Mouse (Mus musculus) forebrain, embryonic 12.5 days (tissue): ENCODE data around the gene Gm45140. TPM values are rescaled to one million over a fixed set of nuclear protein-coding genes. Genes with fewer than 3 reads are reported as not detected.

Experiments used
- ATAC-seq: fragments of 200-750 bp; cut with Nextera tagmentation; 2 replicates; pipeline ENCODE4 v1.8.0; 2017; ENCODE audit warnings: moderate TSS enrichment; ENCODE audit not compliant: low FRiP score
- H3K27ac ChIP-seq: fragments of 300-500 bp; sonication (generic); 2 replicates; pipeline ENCODE4 v1.5.1; 2016; ENCODE audit warnings: mild to moderate bottlenecking
- H3K27me3 ChIP-seq: fragments of 300-500 bp; sonication (generic); 2 replicates; pipeline ENCODE4 v1.6.1; 2016; ENCODE audit warnings: mild to moderate bottlenecking
- H3K36me3 ChIP-seq: fragments of 300-500 bp; sonication (generic); replicated peaks from 2 replicates; pipeline ENCODE4 v1.6.1; 2016; ENCODE audit warnings: mild to moderate bottlenecking
- H3K4me1 ChIP-seq: fragments of 300-500 bp; sonication (generic); 2 replicates; pipeline ENCODE4 v1.6.1; 2016
- H3K4me2 ChIP-seq: fragments of 300-500 bp; sonication (generic); 2 replicates; pipeline ENCODE4 v1.6.1; 2016; ENCODE audit warnings: mild to moderate bottlenecking, moderate library complexity
- H3K4me3 ChIP-seq: fragments of 300-500 bp; sonication (generic); replicated peaks from 2 replicates; pipeline ENCODE4 v1.5.1; 2016; ENCODE audit warnings: mild to moderate bottlenecking
- H3K9ac ChIP-seq: fragments of 300-500 bp; sonication (generic); 2 replicates; pipeline ENCODE4 v1.6.1; 2016; ENCODE audit warnings: mild to moderate bottlenecking
- H3K9me3 ChIP-seq: fragments of 300-500 bp; sonication (generic); 2 replicates; pipeline ENCODE4 v1.6.1; 2016
- WGBS: fragments of 180-500 bp; shearing (Covaris S2); methylation state at CpG from one replicate; pipeline ENCODE4 v1.1.7; 2016; 5-methylcytosine and 5-hydroxymethylcytosine counted together
- polyA plus RNA-seq: library from polyadenylated mRNA; unstranded; fragments of >200 nt; fragmentation: Nextera tagmentation; extraction: Ambion mirVana; gene quantifications from 2 replicates; pipeline ENCODE4 v1.2.1, GENCODE M21; 2016

The Gm45140 gene
- polyA plus RNA-seq: 3.2 and 3.3 TPM in 2 replicates

DNA sequence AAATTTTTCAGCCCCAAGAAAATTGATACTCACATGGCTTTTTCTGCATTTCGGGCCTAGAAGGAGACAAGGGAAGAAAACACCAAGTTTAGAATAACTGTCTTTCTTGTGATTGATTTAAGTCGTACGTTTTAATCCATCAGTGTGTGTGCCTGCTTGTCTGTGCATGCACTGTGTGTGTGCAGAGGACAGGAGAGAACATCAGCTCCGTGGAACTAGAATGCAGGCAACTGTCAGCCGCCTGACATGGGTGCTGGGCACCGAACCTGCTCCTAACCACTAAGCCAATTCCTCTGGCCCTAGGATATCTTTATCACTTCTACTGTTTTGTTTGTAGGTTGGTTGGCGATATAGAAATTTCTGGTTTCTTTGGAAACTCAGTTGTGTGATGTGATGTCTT lies at the start of gene Gm45140:
TSS of gene Gm45140 (minus strand) at position 101 of the 400 bp plus-strand sequence.
- no peak within 1 kb of the TSS for H3K9ac ChIP-seq

DNA sequence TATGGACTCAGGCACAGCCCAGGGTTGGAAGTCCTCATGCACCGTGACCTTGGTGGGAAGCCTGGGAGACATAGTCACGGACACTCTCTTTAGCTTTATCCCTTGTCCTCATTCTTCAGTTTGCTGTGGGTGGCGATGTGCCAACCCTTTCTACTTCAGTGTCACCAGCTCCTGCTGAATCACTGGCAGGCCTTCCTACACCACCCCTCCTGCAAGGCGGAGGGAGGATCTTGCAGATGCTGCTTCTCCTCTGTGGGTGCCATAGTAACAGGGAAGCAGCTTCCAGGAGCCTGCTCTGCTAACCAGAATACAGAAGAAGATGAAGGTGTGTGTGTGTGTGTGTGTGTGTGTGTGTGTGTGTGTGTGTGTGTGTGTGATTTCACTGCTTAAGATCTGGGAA lies 47.2 kb upstream of the Gm45140 start:
- Histone ChIP-seq H3K4me3 (no peak overlapping the region), H3K27ac (no peak overlapping the region), H3K4me2 (no peak overlapping the region), H3K36me3 (no peaks in the 10 kb centered on the region), H3K4me1 (0 out of 2 replicates have a peak, but pooled peaks cover 2% of the 10 kb centered on the region), H3K9ac (no peak overlapping the region), H3K27me3 (peaks cover 5% of the 10 kb centered on the region; the same call in 1 of the 2 replicates), H3K9me3 (no peaks in the 10 kb centered on the region)
- WGBS: 62% methylated on average over 4 of the region's 4 CpGs
- no peak for ATAC-seq

More for the DNA sequence above, at the start of gene Gm45140:
- Histone ChIP-seq H3K9me3 (no peaks in the 10 kb centered on the region), H3K36me3 (peaks cover 30% of the 10 kb centered on the region), H3K4me2 (no peak within 1 kb of the TSS), H3K27me3 (no peaks in the 10 kb centered on the region), H3K4me3 (no peak within 1 kb of the TSS), H3K4me1 (peaks cover 21% of the 10 kb centered on the region), H3K27ac (no peak within 1 kb of the TSS)
- 94% methylated on average over 7 of the region's 7 CpGs for WGBS
- ATAC-seq: no peak

DNA sequence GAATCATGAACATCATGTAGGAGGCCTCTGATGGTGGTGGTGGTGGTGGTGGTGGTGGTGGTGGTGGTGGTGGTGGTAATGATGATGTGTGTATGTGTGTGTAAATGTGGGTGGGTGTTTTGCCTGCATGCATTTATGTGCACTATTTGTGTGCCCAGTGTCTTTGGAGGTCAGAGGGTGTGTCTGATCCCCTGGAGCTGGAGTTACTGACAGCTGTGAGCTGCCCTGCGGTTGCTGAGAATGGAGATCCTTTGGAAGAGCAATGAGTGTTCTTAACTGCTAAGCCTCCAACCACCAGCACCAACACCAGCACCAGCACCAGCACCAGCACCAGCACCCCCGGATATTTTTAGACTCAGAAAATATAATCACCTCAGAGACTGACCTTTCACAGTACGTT lies 46.6 kb upstream of the Gm45140 start:
- no peak overlapping the region for H3K9ac ChIP-seq
- H3K9me3 ChIP-seq: no peaks in the 10 kb centered on the region
- H3K36me3 ChIP-seq: no peaks in the 10 kb centered on the region
- peaks cover 5% of the 10 kb centered on the region; the same call in 1 of the 2 replicates for H3K27me3 ChIP-seq
- no peak overlapping the region for H3K4me2 ChIP-seq
- H3K4me1 ChIP-seq: 0 out of 2 replicates have a peak, but pooled peaks cover under 1% of the 10 kb centered on the region
- no peak overlapping the region for H3K4me3 ChIP-seq
- no peak overlapping the region for H3K27ac ChIP-seq
- ATAC-seq: no peak
- 81% methylated on average over 3 of the region's 3 CpGs for WGBS

DNA sequence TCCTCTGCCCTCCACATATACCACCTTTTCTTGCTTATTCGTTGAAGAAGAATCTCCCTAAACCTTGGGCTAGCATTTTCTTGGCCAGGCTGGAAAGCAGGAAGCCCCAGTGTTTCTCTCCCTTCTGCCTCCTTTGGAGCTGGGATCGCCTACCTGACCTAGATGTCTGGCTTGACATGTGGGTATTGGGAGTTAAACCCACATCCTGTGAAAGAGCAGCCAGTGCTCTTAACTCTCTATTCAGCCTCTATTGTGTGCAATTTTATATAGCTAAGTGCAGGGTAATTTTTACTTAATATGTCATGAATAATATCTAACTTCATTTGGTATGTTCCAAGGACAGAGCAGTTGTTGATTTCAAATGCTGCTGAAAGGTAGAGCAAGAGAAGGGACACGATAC lies 44.0 kb upstream of the Gm45140 start:
- Histone ChIP-seq H3K9me3 (no peaks in the 10 kb centered on the region), H3K4me3 (no peak overlapping the region), H3K9ac (no peak overlapping the region), H3K4me2 (no peak overlapping the region), H3K36me3 (no peaks in the 10 kb centered on the region), H3K4me1 (no peaks in the 10 kb centered on the region), H3K27ac (no peak overlapping the region), H3K27me3 (peaks cover 5% of the 10 kb centered on the region; the same call in 1 of the 2 replicates)
- WGBS: 69% methylated on average over 3 of the region's 3 CpGs
- ATAC-seq: no peak

DNA sequence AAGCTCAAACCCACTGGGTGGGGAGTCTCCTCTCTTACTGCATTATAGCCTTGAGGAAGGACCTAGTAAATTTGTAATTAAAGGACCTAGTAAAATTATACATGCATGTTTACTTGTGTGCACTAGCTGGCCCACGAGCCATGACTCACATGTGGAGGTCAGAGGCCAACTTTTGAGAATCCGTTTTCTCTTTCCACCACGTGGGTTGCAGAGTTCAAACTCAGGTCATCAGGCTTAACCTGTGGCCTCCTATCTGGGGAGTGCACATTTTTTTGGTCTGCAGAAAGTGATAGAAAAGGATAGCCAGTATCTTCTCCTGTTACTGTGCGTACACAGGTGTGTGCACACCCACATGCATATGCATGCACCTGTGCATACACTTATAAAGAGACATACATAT lies 43.4 kb upstream of the Gm45140 start:
- H3K36me3 ChIP-seq: no peaks in the 10 kb centered on the region
- whole genome bisulfite sequencing: 63% methylated on average over 4 of the region's 4 CpGs

DNA sequence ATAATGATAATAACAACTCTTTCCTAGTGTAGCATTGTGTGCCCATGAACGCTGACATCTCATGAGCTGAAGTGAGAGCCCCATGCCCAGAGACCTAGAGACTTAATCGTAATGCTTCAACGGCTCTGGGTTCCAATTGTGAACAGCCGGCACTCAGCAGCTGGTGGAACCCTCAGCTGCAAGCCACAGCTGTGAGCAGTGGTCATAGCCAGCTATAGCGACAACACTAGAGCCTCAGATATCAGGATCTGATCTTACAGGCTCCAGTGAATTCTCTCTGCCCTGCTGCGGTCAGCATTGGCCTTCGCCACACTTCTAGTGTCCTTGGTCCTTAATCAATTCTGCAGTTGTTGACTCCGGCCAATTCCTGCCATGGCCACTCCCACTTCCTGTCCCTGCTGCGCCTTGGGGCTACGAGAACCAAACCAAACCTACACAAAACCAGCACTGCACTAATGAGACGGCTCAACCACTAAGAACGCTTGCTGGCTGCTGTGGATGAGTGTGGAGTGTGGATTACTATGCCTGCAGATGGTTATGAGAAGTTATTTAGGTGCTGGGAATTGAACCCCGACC lies 40.6 kb upstream of the Gm45140 start:
- WGBS: 78% methylated on average over 13 of the region's 13 CpGs
- Histone ChIP-seq H3K27ac (no peak overlapping the region), H3K36me3 (no peaks in the 10 kb centered on the region)

More for the DNA sequence above, 43.4 kb upstream of the Gm45140 start:
- no peak overlapping the region for H3K4me3 ChIP-seq
- no peak overlapping the region for H3K9ac ChIP-seq
- no peak overlapping the region for H3K4me2 ChIP-seq
- no peak overlapping the region for H3K27ac ChIP-seq
- ATAC-seq: no peak
- peaks cover 5% of the 10 kb centered on the region; the same call in 1 of the 2 replicates for H3K27me3 ChIP-seq
- H3K4me1 ChIP-seq: no peaks in the 10 kb centered on the region
- H3K9me3 ChIP-seq: no peaks in the 10 kb centered on the region

DNA sequence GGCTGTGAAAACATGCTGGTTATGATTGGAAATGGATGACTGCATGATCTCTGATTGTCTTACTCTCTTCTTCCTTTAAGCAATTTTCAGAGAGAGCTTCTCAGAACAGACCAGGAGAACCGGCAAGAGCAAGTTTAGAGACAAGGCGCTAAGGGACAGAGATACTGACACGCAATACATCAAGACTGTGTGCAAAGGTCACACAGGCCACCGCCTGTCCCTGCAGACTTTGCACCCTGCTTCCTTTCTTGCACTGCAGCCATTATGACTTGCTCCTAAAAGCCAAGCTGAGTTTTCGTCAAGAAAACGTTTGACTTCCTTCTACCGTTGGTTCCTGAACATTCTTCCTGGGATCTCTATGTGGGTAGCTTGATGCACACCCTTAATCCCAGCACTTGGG lies 40.0 kb upstream of the Gm45140 start:
- Histone ChIP-seq H3K4me2 (no peak overlapping the region), H3K36me3 (no peaks in the 10 kb centered on the region), H3K27me3 (peaks cover 4% of the 10 kb centered on the region; the same call in 1 of the 2 replicates), H3K27ac (no peak overlapping the region), H3K9me3 (no peaks in the 10 kb centered on the region), H3K4me1 (no peaks in the 10 kb centered on the region), H3K4me3 (no peak overlapping the region), H3K9ac (no peak overlapping the region)
- 88% methylated on average over 7 of the region's 7 CpGs for WGBS
- ATAC-seq: no peak

More for the DNA sequence above, 40.6 kb upstream of the Gm45140 start:
- H3K4me1 ChIP-seq: no peaks in the 10 kb centered on the region
- H3K4me3 ChIP-seq: no peak overlapping the region
- H3K4me2 ChIP-seq: no peak overlapping the region
- ATAC-seq: no peak
- H3K27me3 ChIP-seq: peaks cover 5% of the 10 kb centered on the region; the same call in 1 of the 2 replicates
- no peaks in the 10 kb centered on the region for H3K9me3 ChIP-seq
- H3K9ac ChIP-seq: no peak overlapping the region

DNA sequence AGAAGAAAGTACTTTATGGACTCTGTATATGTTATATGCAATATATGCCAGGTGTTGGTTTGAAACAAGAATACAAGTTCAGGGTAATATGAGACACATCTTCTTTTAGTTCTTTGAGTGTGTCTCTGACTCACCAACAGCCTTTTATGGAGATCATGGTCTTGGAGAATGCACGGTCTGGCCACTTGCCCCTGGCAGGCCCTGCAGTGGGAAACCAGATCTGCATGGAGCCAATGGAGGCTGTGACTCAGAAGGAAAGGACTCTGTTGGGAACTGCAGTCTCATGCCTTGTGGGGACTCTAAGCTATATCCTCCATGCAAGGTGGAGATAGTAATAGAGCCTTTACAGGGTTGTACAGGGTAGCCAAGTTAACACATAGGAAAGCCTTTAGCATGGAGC lies 39.5 kb upstream of the Gm45140 start:
- H3K4me1 ChIP-seq: no peaks in the 10 kb centered on the region
- no peaks in the 10 kb centered on the region for H3K36me3 ChIP-seq
- no peaks in the 10 kb centered on the region for H3K9me3 ChIP-seq
- H3K4me2 ChIP-seq: no peak overlapping the region
- no peak overlapping the region for H3K9ac ChIP-seq
- 82% methylated on average over 1 of the region's 1 CpGs for WGBS
- no peak for ATAC-seq
- H3K4me3 ChIP-seq: no peak overlapping the region
- H3K27me3 ChIP-seq: no peaks in the 10 kb centered on the region; the same call in 1 of the 2 replicates
- no peak overlapping the region for H3K27ac ChIP-seq

DNA sequence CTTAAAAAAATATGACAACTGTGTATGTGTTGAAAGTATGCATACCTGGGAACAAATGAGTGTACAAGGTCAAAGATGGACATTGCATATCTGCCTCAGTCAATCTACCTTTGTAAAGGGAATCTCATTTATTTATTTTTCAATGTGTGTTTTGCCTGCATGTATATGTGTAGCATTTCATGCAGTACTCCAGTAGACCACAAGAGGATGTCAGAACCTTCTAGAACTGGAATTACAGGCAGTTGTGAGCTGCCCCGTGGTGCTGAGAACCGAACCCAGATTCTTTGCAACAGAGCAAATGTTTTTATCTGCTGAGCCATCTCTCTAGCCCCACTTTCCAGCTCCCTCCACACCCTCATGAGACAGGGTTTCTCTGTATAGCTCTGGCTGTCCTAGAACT lies 38.4 kb upstream of the Gm45140 start:
- 78% methylated on average over 2 of the region's 2 CpGs for WGBS
- Histone ChIP-seq H3K4me1 (no peaks in the 10 kb centered on the region), H3K9ac (no peak overlapping the region), H3K9me3 (no peaks in the 10 kb centered on the region), H3K27ac (no peak overlapping the region), H3K4me2 (no peak overlapping the region), H3K27me3 (no peaks in the 10 kb centered on the region; the same call in 1 of the 2 replicates), H3K36me3 (no peaks in the 10 kb centered on the region), H3K4me3 (no peak overlapping the region)
- no peak for ATAC-seq

DNA sequence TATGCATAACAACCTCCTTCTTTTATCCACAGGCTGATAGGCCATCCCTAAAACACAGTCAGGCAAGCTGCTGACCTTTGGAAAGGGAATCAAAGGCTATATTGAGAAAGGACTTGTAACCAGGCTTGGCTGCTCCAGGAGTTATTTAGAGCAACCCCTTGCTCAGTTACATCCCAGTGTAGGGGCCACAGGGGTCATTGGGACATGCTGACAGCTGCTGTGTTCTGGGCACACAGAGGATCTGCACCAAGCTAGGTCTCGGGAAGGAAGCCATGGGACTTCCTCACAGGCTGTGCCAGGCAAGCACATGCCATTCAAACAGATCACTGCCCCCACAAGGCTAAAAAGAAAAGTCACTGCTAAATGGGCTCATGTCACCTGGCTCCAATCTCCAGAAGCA lies 37.5 kb upstream of the Gm45140 start:
- no peaks in the 10 kb centered on the region for H3K9me3 ChIP-seq
- ATAC-seq: no peak
- H3K27ac ChIP-seq: no peak overlapping the region
- WGBS: 46% methylated on average over 1 of the region's 1 CpGs
- H3K36me3 ChIP-seq: no peaks in the 10 kb centered on the region
- no peak overlapping the region for H3K9ac ChIP-seq
- no peak overlapping the region for H3K4me3 ChIP-seq
- no peaks in the 10 kb centered on the region for H3K4me1 ChIP-seq
- no peaks in the 10 kb centered on the region for H3K27me3 ChIP-seq
- no peak overlapping the region for H3K4me2 ChIP-seq

DNA sequence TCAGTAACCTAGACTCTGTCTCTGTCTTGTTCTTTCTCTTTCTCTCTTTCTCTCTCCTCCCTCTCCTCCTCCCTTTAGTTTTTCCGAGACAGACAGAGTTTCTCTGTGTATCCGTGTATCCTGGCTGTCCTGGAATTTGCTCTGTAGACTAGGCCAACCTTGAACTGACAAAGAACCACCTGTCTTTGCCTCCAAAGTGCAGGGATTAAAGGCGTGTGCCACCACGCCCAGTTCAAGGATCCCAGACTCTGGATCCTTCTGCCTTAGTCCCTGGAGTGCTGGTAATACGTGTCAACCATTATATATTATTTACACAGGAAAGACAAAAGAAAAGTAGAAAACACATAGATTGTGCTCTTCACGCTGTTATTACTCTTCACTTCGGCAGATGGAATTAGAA lies 35.6 kb upstream of the Gm45140 start:
- H3K9ac ChIP-seq: no peak overlapping the region
- 89% methylated on average over 7 of the region's 7 CpGs for WGBS
- ATAC-seq: no peak
- H3K9me3 ChIP-seq: no peaks in the 10 kb centered on the region
- H3K27me3 ChIP-seq: no peaks in the 10 kb centered on the region
- H3K27ac ChIP-seq: no peak overlapping the region
- H3K4me1 ChIP-seq: no peaks in the 10 kb centered on the region
- H3K4me3 ChIP-seq: no peak overlapping the region
- no peaks in the 10 kb centered on the region for H3K36me3 ChIP-seq
- H3K4me2 ChIP-seq: no peak overlapping the region

DNA sequence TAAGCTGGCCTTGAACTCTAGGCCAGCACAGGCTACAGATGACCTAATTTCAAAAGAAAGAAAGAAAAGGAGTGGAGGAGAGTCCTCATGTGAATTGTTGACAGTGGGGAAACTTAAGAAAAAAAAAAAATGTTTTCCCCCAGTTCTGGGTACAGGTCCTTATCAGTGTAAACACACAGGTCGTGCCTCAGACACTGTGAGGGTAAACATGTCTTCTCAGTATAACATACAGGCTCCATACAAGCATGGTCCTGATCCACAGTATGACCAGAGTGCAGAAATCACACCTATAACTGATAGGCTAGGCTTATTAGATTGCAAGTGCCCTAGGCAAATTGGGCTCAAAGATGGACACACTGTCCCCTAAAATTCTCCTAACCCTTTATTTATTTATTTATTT lies 34.8 kb upstream of the Gm45140 start:
- no peaks in the 10 kb centered on the region for H3K9me3 ChIP-seq
- ATAC-seq: no peak
- no peaks in the 10 kb centered on the region for H3K27me3 ChIP-seq
- H3K4me3 ChIP-seq: no peak overlapping the region
- no peak overlapping the region for H3K27ac ChIP-seq
- no peak overlapping the region for H3K4me2 ChIP-seq
- H3K9ac ChIP-seq: no peak overlapping the region
- no peaks in the 10 kb centered on the region for H3K4me1 ChIP-seq
- no peaks in the 10 kb centered on the region for H3K36me3 ChIP-seq
- 88% methylated on average over 1 of the region's 1 CpGs for WGBS

DNA sequence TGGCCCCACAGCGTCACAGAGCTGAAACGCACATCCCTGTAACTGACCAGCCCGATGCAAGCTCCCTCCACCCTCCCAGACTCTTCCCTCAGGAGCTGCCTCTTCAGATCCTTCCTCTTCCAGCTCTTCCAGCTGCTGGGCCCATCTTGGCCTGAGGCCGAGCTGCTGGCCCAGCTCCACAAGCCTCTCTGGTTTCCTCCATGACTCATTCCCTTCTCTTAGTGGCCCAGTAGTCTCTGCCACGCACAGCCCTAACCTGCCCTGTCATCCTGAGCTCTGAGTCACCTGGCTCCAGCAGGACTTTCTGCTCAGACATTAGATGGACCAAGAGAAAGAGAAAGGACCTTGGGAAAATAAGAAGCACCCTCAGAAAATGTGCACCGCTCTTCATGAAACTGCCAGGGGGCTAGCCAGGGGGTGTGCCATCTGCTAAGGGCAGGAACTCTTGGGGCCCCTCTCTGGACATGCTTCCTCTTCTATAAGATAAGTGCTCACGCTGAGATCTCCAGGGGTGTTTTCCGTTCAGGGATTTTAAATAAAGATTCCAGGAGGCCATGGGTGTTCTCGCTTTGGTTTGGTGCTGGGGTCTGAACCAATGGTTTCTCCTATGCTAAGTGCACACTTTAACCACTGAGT lies 33.4 kb upstream of the Gm45140 start:
- Histone ChIP-seq H3K4me2 (no peak overlapping the region), H3K4me3 (no peak overlapping the region), H3K27ac (no peak overlapping the region), H3K36me3 (no peaks in the 10 kb centered on the region), H3K27me3 (no peaks in the 10 kb centered on the region), H3K9me3 (no peaks in the 10 kb centered on the region), H3K9ac (no peak overlapping the region), H3K4me1 (no peaks in the 10 kb centered on the region)
- WGBS: 84% methylated on average over 9 of the region's 9 CpGs
- ATAC-seq: no peak
